ENCODE assay signal across 30 mouse cellular contexts in genomic region chr17:12160540-12160939, GRCm38 (mm10). TPM values are rescaled to one million over a fixed set of nuclear protein-coding genes. Genes with fewer than 3 reads are reported as not detected.
DNase-seq lines count a peak whose midpoint lies in the region; ATAC-seq and TF ChIP-seq lines count a peak whose summit lies in the region.
"Had no signal": no experiment of that assay in that cellular context is flagged by ENCODE, and none has a peak within 500 bp of the region (broad histone marks: within the 10 kb centered on the region; RNA-seq: fewer than 3 reads in every experiment).

No protein-coding gene starts in this region.

- dilution Hi-C loops in CH12.LX (cut with MboI; ENCODE audit: extremely low pct_ligation_motif_present, extremely low pct_unique_long_range_greater_than_20kb, low sequenced_read_pairs): no loop called here

- no peak overlapping the region; the same call in 1 of the 2 replicates for H3K9ac ChIP-seq in CH12.LX (ENCODE audit: insufficient read depth, low read depth)
- no peak overlapping the region for H3K9ac ChIP-seq in liver, postnatal 0 days (replicated peaks)
- H3K9ac ChIP-seq: embryonic facial prominence, embryonic 15.5 days; forebrain, embryonic 12.5 days; heart, embryonic 15.5 days; hindbrain, embryonic 12.5 days; limb, embryonic 12.5 days; liver, embryonic 14.5 days; midbrain, embryonic 12.5 days; neural tube, embryonic 12.5 days had no signal

- WGBS in liver, postnatal 0 days (ENCODE audit: insufficient replicate concordance): 87% methylated on average over 2 of the region's 2 CpGs
- 97% methylated on average over 2 of the region's 2 CpGs for WGBS in midbrain, embryonic 10.5 days

- H3K4me1 ChIP-seq in CH12.LX (ENCODE audit: control insufficient read depth in 1 of 2, insufficient read depth in 2 of 2): peaks cover 44 to 91% of the 10 kb centered on the region in 2 experiments
- peaks cover 25% of the 10 kb centered on the region for H3K4me1 ChIP-seq in liver, postnatal 0 days (ENCODE audit: insufficient read depth)
- peaks cover 11% of the 10 kb centered on the region for H3K4me1 ChIP-seq in midbrain, embryonic 10.5 days

- peak overlapping the region; percentile 91 for H3K27ac ChIP-seq in CH12.LX (ENCODE audit: insufficient read depth, low read depth)
- 0 out of 2 replicates have a peak overlapping the region, but pooled peaks have one; percentile 22 for H3K27ac ChIP-seq in liver, postnatal 0 days (ENCODE audit: low read depth)
- no peak overlapping the region for H3K27ac ChIP-seq in midbrain, embryonic 10.5 days (replicated peaks)
- H3K27ac ChIP-seq: embryonic facial prominence, embryonic 10.5 days; embryonic facial prominence, embryonic 15.5 days; forebrain, embryonic 12.5 days; heart, embryonic 10.5 days; heart, embryonic 15.5 days; hindbrain, embryonic 12.5 days; hindbrain, postnatal 0 days; liver, embryonic 14.5 days; midbrain, embryonic 12.5 days; neural tube, embryonic 12.5 days; stomach, postnatal 0 days had no signal

- peak; percentile 25 for DNase-seq in cerebellum, adult 8-10 months
- DNase-seq in cerebellum, postnatal 4 days (ENCODE audit: low spot score in 2 of 2): no peak
- no peak for DNase-seq in CH12.LX (ENCODE audit: extremely low read depth)
- DNase-seq in cerebellum, adult 9-11 months: peak; percentile 53
- DNase-seq in liver, postnatal 0 days: no peak
- no peak for DNase-seq in midbrain, embryonic 10.5 days (ENCODE audit: low spot score)
- no peak for DNase-seq in adrenal gland, postnatal 4 days (ENCODE audit: low spot score in 2 of 2)
- DNase-seq: adrenal gland, postnatal 36 days; kidney, adult 9 months; kidney, postnatal 10 days; right cerebral cortex, adult 18-20 months; right cerebral cortex, postnatal 4 days; thymus, adult 18-20 months; thymus, postnatal 25 days had no signal

- no peaks in the 10 kb centered on the region for H3K9me3 ChIP-seq in CH12.LX (replicated peaks; ENCODE audit: low read length)
- H3K9me3 ChIP-seq in liver, postnatal 0 days (ENCODE audit: low read length): no peaks in the 10 kb centered on the region
- H3K9me3 ChIP-seq in midbrain, embryonic 10.5 days (replicated peaks): no peaks in the 10 kb centered on the region
- H3K9me3 ChIP-seq: embryonic facial prominence, embryonic 10.5 days; embryonic facial prominence, embryonic 15.5 days; forebrain, embryonic 12.5 days; heart, embryonic 10.5 days; heart, embryonic 15.5 days; hindbrain, embryonic 12.5 days; limb, embryonic 12.5 days; midbrain, embryonic 12.5 days; neural tube, embryonic 12.5 days had no signal

- H3K27me3 ChIP-seq in CH12.LX (replicated peaks): no peaks in the 10 kb centered on the region
- no peaks in the 10 kb centered on the region for H3K27me3 ChIP-seq in liver, postnatal 0 days (ENCODE audit: insufficient read depth, low read length)
- no peaks in the 10 kb centered on the region for H3K27me3 ChIP-seq in midbrain, embryonic 10.5 days (ENCODE audit: low read depth, poor library complexity, severe bottlenecking)
- H3K27me3 ChIP-seq: embryonic facial prominence, embryonic 15.5 days; forebrain, embryonic 12.5 days; heart, embryonic 15.5 days; hindbrain, embryonic 12.5 days; limb, embryonic 12.5 days; midbrain, embryonic 12.5 days; neural tube, embryonic 12.5 days had no signal

- no peak overlapping the region for H3K4me2 ChIP-seq in CH12.LX (ENCODE audit: insufficient read depth, low read depth, poor library complexity, severe bottlenecking)
- H3K4me2 ChIP-seq in liver, postnatal 0 days (ENCODE audit: low read depth, low read length): no peak overlapping the region
- H3K4me2 ChIP-seq: embryonic facial prominence, embryonic 15.5 days; forebrain, embryonic 12.5 days; heart, embryonic 15.5 days; hindbrain, embryonic 12.5 days; limb, embryonic 12.5 days; midbrain, embryonic 12.5 days; neural tube, embryonic 12.5 days had no signal

- in situ Hi-C loops in CH12.LX (cut with MboI; ENCODE audit: low pct_ligation_motif_present, low pct_unique_long_range_greater_than_20kb, low sequenced_read_pairs): loop anchor here (5.0 to 25.0 kb wide), 4 partner anchors 37 to 602 kb away; partner anchors contain the start of genes Agpat4 and Igf2r

- peaks cover 14% of the 10 kb centered on the region for H3K79me2 ChIP-seq in CH12.LX (replicated peaks; ENCODE audit: control insufficient read depth, extremely low read depth, insufficient read depth, poor library complexity, severe bottlenecking)

- H3K4me3 ChIP-seq in CH12.LX (replicated peaks in 1 of 3; ENCODE audit: low read depth in 2 of 3, low read length in 2 of 3, poor library complexity in 1 of 3): no peak overlapping the region
- no peak overlapping the region for H3K4me3 ChIP-seq in liver, postnatal 0 days (ENCODE audit: low read depth, low read length)
- no peak overlapping the region for H3K4me3 ChIP-seq in midbrain, embryonic 10.5 days
- H3K4me3 ChIP-seq: embryonic facial prominence, embryonic 10.5 days; embryonic facial prominence, embryonic 15.5 days; forebrain, embryonic 12.5 days; heart, embryonic 10.5 days; heart, embryonic 15.5 days; hindbrain, embryonic 12.5 days; limb, embryonic 12.5 days; midbrain, embryonic 12.5 days; myocyte; neural tube, embryonic 12.5 days had no signal

- no peak for TF ChIP-seq CTCF in CH12.LX (conservative IDR thresholded peaks at IDR 0.05 in 1 of 2, IDR thresholded peaks at IDR 0.05 in 1 of 2; ENCODE audit: low read depth in 2 of 2, low read length in 2 of 2)
- TF ChIP-seq CTCF in liver, postnatal 0 days (IDR thresholded peaks at IDR 0.05; ENCODE audit: low read depth): no peak

- peaks cover 12 to 37% of the 10 kb centered on the region in 2 experiments for H3K36me3 ChIP-seq in CH12.LX (replicated peaks in 1 of 2; ENCODE audit: control insufficient read depth in 1 of 2, insufficient read depth in 1 of 2, low read length in 1 of 2)
- no peaks in the 10 kb centered on the region; the same call in 1 of the 2 replicates for H3K36me3 ChIP-seq in liver, postnatal 0 days (replicated peaks; ENCODE audit: insufficient read depth, low read length)
- H3K36me3 ChIP-seq in midbrain, embryonic 10.5 days: peaks cover 49% of the 10 kb centered on the region
- H3K36me3 ChIP-seq: embryonic facial prominence, embryonic 15.5 days; heart, embryonic 15.5 days; neural tube, embryonic 12.5 days had no signal

- no peak for TF ChIP-seq RAD21 in CH12.LX (IDR thresholded peaks at IDR 0.05; ENCODE audit: low read depth, low read length)

- ATAC-seq in liver, postnatal 0 days: no peak
- ATAC-seq: activated CD4-positive, CD25-positive, alpha-beta regulatory T cell, adult 4 months; CD4-positive, CD25-positive, alpha-beta regulatory T cell, adult 4 months; intestine, embryonic 16.5 days had no signal

- no peak for TF ChIP-seq POLR2A in CH12.LX (IDR thresholded peaks at IDR 0.05; ENCODE audit: low read depth, low read length)

- TF ChIP-seq EP300 in CH12.LX (IDR thresholded peaks at IDR 0.05; ENCODE audit: low read length): peak; percentile 36; the same call in 1 of the 2 replicates
- no peak for TF ChIP-seq EP300 in liver, postnatal 0 days (IDR thresholded peaks at IDR 0.05; ENCODE audit: low read depth)

TF ChIP-seq in CH12.LX, 34 proteins besides CTCF, POLR2A, EP300 and RAD21:
- TF ChIP-seq KAT2A (IDR thresholded peaks at IDR 0.05; ENCODE audit: insufficient replicate concordance, low read length): no peak
- no peak for TF ChIP-seq ZNF384 (IDR thresholded peaks at IDR 0.05; ENCODE audit: low read depth, low read length)
- peak; percentile 44 for TF ChIP-seq MXI1 (IDR thresholded peaks at IDR 0.05; ENCODE audit: low read depth, low read length)
- TF ChIP-seq USF1 (IDR thresholded peaks at IDR 0.05; ENCODE audit: low read depth, low read length): no peak
- TF ChIP-seq NELFE (IDR thresholded peaks at IDR 0.05; ENCODE audit: low read depth, low read length): no peak
- TF ChIP-seq MAFK (IDR thresholded peaks at IDR 0.05; ENCODE audit: insufficient replicate concordance, low read length): no peak
- TF ChIP-seq CHD2 (IDR thresholded peaks at IDR 0.05; ENCODE audit: low read length): 0 out of 2 replicates have a peak, but pooled peaks have one; percentile 30
- no peak for TF ChIP-seq SMC3 (IDR thresholded peaks at IDR 0.05; ENCODE audit: low read depth, low read length)
- no peak for TF ChIP-seq BHLHE40 (IDR thresholded peaks at IDR 0.05; ENCODE audit: low read depth, low read length)
- 0 out of 2 replicates have a peak, but pooled peaks have one; percentile 34 for TF ChIP-seq SIN3A (IDR thresholded peaks at IDR 0.05; ENCODE audit: low read length)
- TF ChIP-seq JUND (conservative IDR thresholded peaks at IDR 0.05; ENCODE audit: low read depth, low read length): no peak
- peak; percentile 15; the same call in 1 of the 2 replicates for TF ChIP-seq TCF12 (IDR thresholded peaks at IDR 0.05; ENCODE audit: low read depth, low read length)
- TF ChIP-seq MYC (IDR thresholded peaks at IDR 0.05; ENCODE audit: low read depth, low read length): no peak
- no peak for TF ChIP-seq USF2 (conservative IDR thresholded peaks at IDR 0.05; ENCODE audit: low read depth, low read length)
- TF ChIP-seq ETS1 (conservative IDR thresholded peaks at IDR 0.05; ENCODE audit: low read depth, low read length): no peak
- no peak for TF ChIP-seq MAX (IDR thresholded peaks at IDR 0.05; ENCODE audit: low read length)
- no peak for TF ChIP-seq TBP (conservative IDR thresholded peaks at IDR 0.05; ENCODE audit: low read depth, low read length)
- no peak for TF ChIP-seq MAZ (IDR thresholded peaks at IDR 0.05; ENCODE audit: low read depth, low read length)

RNA-seq across cellular contexts. Expression of gene Agpat4, which starts 42.0 kb away (rescaled TPM):
- 74.2 and 83.2 TPM in 2 replicates for total RNA-seq in CH12.LX (2012; rRNA removed)
- 32.0 and 34.7 TPM in 2 replicates for total RNA-seq in CH12.LX (2014; rRNA removed)
- 44.0 and 44.5 TPM in 2 replicates for polyA plus RNA-seq in CH12.LX (2012; ENCODE audit: insufficient read length, low read depth)
- 9.3 and 10.2 TPM in 2 replicates for polyA plus RNA-seq in liver, postnatal 0 days (2015; fragmentation: Nextera tagmentation; extraction: Ambion mirVana)
- 43.4 and 43.7 TPM in 2 replicates for polyA plus RNA-seq in midbrain, embryonic 10.5 days (2016; fragmentation: Nextera tagmentation; extraction: Ambion mirVana)
- total RNA-seq in adrenal gland, postnatal 4 days (2021): 10 to 100 TPM; 26.0 to 26.4 TPM

Comparison
In these comparisons a context has a peak if more than half of its experiments do, and no peak if none do; other contexts are left out.
1. DNase-seq: peak in cerebellum, adult 8-10 months (single experiment) and cerebellum, adult 9-11 months (single experiment); none in cerebellum, postnatal 4 days (0 of 2), CH12.LX (single experiment), liver, postnatal 0 days (single experiment), midbrain, embryonic 10.5 days (single experiment) and adrenal gland, postnatal 4 days (0 of 2).